Mouse (Mus musculus) left cerebral cortex, postnatal 36 days (tissue): ENCODE results near the gene Tnks2. TPM values are rescaled to one million over a fixed set of nuclear protein-coding genes. Genes with fewer than 3 reads are reported as not detected.

Experiments
- DNase-seq, 2 experiments: peaks; one replicate each; pipeline ENCODE4 v3.0.0; 2021 to 2022; ENCODE audit warnings: low spot score in 2 of 2, mixed read lengths in 1 of 2
- intact Hi-C: fragments of 180-260 bp; cut with DNase I; formaldehyde crosslinking; loops from one replicate; pipeline ENCODE4 v1.15.1; 2025
- total RNA-seq, 2 experiments: library from RNA; stranded (reverse); gene quantifications; 2 replicates each; pipeline ENCODE4 v1.2.3; 2021

The Tnks2 gene
- total RNA-seq, 2 experiments from 2014 or later: 117 to 119 TPM

- intact Hi-C loops: no loop called here
These were observed 88.9 kb downstream of the Tnks2 start for GRCm38 (mm10) chr19:36922936-36923335.

GRCm38 (mm10) chr19:36925671-36926552, 91.9 kb downstream of the Tnks2 start, which contains the start of gene Btaf1:
Btaf1 (plus strand) TSS chr19:36926079.
- intact Hi-C loops: no loop called here
- peak; percentile 83 to 87 for DNase-seq

More at GRCm38 (mm10) chr19:36922936-36923335, 88.9 kb downstream of the Tnks2 start:
- no peak for DNase-seq

DNA sequence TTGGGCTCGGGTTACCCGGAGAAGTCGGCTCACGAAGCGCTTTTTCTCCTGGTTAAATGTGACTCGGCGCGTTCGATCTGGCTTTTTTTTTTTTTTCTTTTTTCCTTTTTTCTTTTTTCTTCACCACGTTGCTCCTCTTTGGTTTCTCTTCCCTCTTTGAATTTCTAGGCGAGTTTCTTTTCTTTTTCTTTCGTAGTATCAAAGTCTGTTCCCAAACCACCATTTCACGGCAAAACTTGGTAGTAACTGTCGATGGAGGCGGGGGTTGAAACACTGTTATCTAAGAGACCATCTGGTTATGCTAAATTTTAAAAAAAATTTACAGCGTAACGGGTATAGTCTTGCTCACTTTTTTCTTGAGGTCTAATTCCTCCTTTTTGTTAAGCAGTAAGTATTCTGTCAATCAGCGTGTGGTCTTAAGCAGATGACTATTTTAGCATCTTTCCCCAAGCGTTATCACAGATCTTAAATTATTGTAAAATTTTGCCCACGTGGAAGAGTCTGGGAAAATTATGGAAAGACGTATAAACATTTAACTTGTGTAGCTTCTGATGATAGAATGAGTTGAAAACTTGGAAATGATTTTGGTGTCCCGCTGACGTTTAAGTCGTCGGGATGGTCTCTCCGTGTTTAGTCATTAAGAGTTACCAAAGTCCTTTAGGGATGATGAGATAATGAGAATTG, 92.7 kb downstream of the Tnks2 start:
- DNase-seq: no peak
- intact Hi-C loops: no loop called here

GRCm38 (mm10) chr19:36927800-36928361, 93.8 kb downstream of the Tnks2 start:
- intact Hi-C loops: no loop called here
- no peak for DNase-seq

GRCm38 (mm10) chr19:36929816-36930215, 95.8 kb downstream of the Tnks2 start:
- DNase-seq: no peak
- intact Hi-C loops: no loop called here

DNA sequence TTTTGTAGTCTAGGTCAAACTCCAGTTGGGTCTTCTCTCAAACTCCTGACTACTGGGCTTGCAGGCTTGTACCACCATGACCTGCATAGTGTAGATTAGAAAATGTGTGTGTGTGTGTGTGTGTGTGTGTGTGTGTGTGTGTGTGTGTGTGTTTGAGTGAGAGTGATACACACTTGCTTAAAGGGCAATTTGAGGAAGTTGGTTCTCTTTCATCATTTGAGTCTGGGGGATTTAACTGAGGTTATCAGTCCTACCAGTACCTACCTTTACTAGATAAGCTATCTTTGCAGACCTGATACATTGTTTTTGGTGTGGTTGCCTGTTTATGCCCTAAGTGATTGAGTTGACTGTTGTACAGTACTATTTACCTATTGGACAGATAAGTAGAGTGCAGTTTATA, 98.1 kb downstream of the Tnks2 start:
- DNase-seq: no peak
- intact Hi-C loops: no loop called here

GRCm38 (mm10) chr19:36932613-36933012, 98.6 kb downstream of the Tnks2 start:
- intact Hi-C loops: no loop called here
- no peak for DNase-seq

GRCm38 (mm10) chr19:36936285-36936684, 102.3 kb downstream of the Tnks2 start:
- no peak for DNase-seq
- intact Hi-C loops: no loop called here

DNA sequence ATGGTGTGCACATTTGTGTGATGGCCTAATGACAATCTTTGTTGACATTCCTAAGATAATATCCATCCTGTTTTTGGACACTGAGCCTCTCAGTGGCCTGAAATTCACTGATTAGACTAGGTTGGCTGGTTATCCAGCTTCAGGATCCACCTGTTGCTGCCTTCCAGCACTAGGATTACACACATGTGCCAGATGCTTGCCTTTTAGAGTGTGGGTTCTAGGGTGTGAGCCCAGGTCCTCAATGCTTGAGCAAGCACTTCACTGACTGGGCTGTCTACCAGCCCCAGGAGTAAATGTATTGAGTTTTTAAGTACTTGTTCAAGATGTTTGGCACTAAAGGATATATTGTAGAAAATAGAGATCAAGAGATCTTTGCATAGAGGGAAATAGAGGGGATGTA, 104.0 kb downstream of the Tnks2 start:
- DNase-seq: no peak

GRCm38 (mm10) chr19:36940064-36940463, 106.0 kb downstream of the Tnks2 start:
- intact Hi-C loops: no loop called here
- no peak for DNase-seq

More for the DNA sequence above, 104.0 kb downstream of the Tnks2 start:
- intact Hi-C loops: no loop called here

Other genes with a start within 250 kb of the Tnks2 start
- gene Ppp1r3c, start 97.6 kb upstream of the Tnks2 start, total RNA-seq: 10 to 100 TPM; 46.7 to 47.7 TPM
- 1 to 10 TPM; 6.8 to 6.9 TPM for gene Fgfbp3, start 85.4 kb downstream of the Tnks2 start, total RNA-seq
- 10 to 100 TPM; 20.1 to 27.6 TPM for gene Btaf1, start 91.8 kb downstream of the Tnks2 start, total RNA-seq